Mouse (Mus musculus): ENCODE measurements around the gene Dcpp3.
"Not testable (repeated sequence)": the region's sequence is repeated elsewhere in the genome, so short reads cannot be mapped to it uniquely, and the experiment has no call there.

Dcpp3 gene

GRCm38 (mm10) chr17:23917158-23917557 lies at the start of gene Dcpp3:
TSS of gene Dcpp3 (plus strand) at chr17:23917458.
- DNase-seq: not testable (repeated sequence)

- DNase-seq: no peak
Observed at GRCm38 (mm10) chr17:23867756-23868155, 49.5 kb upstream of the Dcpp3 start, which contains the start of gene Prss21. TSS of gene Prss21 (plus strand) at chr17:23868056.

- DNase-seq: no peak
Observed at GRCm38 (mm10) chr17:23868513-23868912, 48.7 kb upstream of the Dcpp3 start.

GRCm38 (mm10) chr17:23873884-23874856 lies 43.1 kb upstream of the Dcpp3 start:
- DNase-seq: peak; percentile 35

GRCm38 (mm10) chr17:23876741-23877140 lies 40.5 kb upstream of the Dcpp3 start:
- no peak for DNase-seq

- no peak for DNase-seq
Observed at GRCm38 (mm10) chr17:23877166-23877565, 40.1 kb upstream of the Dcpp3 start.

- DNase-seq: not testable (repeated sequence)
Observed at GRCm38 (mm10) chr17:23880576-23880975, 36.7 kb upstream of the Dcpp3 start, which contains the start of the genes Dcpp1 and Dcpp2. TSS of gene Dcpp1 (plus strand) at chr17:23880876. TSS of gene Dcpp2 (plus strand) at chr17:23880880.

- DNase-seq: peak; percentile 83
Observed at GRCm38 (mm10) chr17:23924531-23925007, 7.3 kb downstream of the Dcpp3 start.

- DNase-seq: peak; percentile 56
Observed at GRCm38 (mm10) chr17:23925090-23925493, 7.8 kb downstream of the Dcpp3 start.

GRCm38 (mm10) chr17:23931157-23931556 lies 13.9 kb downstream of the Dcpp3 start:
- no peak for DNase-seq

GRCm38 (mm10) chr17:23941372-23941771 lies 24.1 kb downstream of the Dcpp3 start, which contains the start of gene Sbp:
TSS of gene Sbp (plus strand) at chr17:23941672.
- DNase-seq: no peak

GRCm38 (mm10) chr17:23947486-23947885 lies 30.2 kb downstream of the Dcpp3 start:
- DNase-seq: not testable (repeated sequence)

- no peak for DNase-seq
Observed at GRCm38 (mm10) chr17:23949068-23949467, 31.8 kb downstream of the Dcpp3 start.

GRCm38 (mm10) chr17:23950828-23951227 lies 33.6 kb downstream of the Dcpp3 start:
- DNase-seq: not testable (repeated sequence)

- DNase-seq: no peak
Observed at GRCm38 (mm10) chr17:23955174-23955573, 37.9 kb downstream of the Dcpp3 start, which contains the start of gene Sbpl. TSS of gene Sbpl (minus strand) at chr17:23955274.

- DNase-seq: peak; percentile 80
Observed at GRCm38 (mm10) chr17:23960084-23960738, 43.0 kb downstream of the Dcpp3 start.

- DNase-seq: no peak
Observed at GRCm38 (mm10) chr17:23961573-23962122, 44.4 kb downstream of the Dcpp3 start.

GRCm38 (mm10) chr17:23965805-23966425 lies 48.7 kb downstream of the Dcpp3 start:
- DNase-seq: no peak

- no peak for DNase-seq
Observed at GRCm38 (mm10) chr17:23966658-23967401, 49.6 kb downstream of the Dcpp3 start.

GRCm38 (mm10) chr17:23968780-23969179 lies 51.5 kb downstream of the Dcpp3 start:
- DNase-seq: peak; percentile 64
